Mouse (Mus musculus): ENCODE data around the gene Fbxo40. TPM values are rescaled to one million over a fixed set of nuclear protein-coding genes. Genes with fewer than 3 reads are reported as not detected.

The Fbxo40 gene
- polyA plus RNA-seq, 1 experiment from 2014 or later: 0.03 TPM

GRCm38 (mm10) chr16:36988066-36988465 lies 2.2 kb downstream of the Fbxo40 start:
- H3K36me3 ChIP-seq: no peaks in the 10 kb centered on the region
- H3K4me3 ChIP-seq (replicated peaks): no peak overlapping the region
- H3K9me3 ChIP-seq (replicated peaks): no peaks in the 10 kb centered on the region
- ATAC-seq (ENCODE audit: low FRiP score): no peak
- no peak overlapping the region for H3K4me2 ChIP-seq
- H3K27me3 ChIP-seq (replicated peaks): no peaks in the 10 kb centered on the region
- H3K4me1 ChIP-seq: no peaks in the 10 kb centered on the region
- H3K27ac ChIP-seq (replicated peaks): no peak overlapping the region
- no peak overlapping the region for H3K9ac ChIP-seq (replicated peaks)

GRCm38 (mm10) chr16:36987399-36987798 lies 2.9 kb downstream of the Fbxo40 start:
- Histone ChIP-seq H3K9ac (replicated peaks) (no peak overlapping the region), H3K4me1 (no peaks in the 10 kb centered on the region), H3K27me3 (replicated peaks) (no peaks in the 10 kb centered on the region), H3K4me2 (no peak overlapping the region), H3K9me3 (replicated peaks) (no peaks in the 10 kb centered on the region), H3K36me3 (no peaks in the 10 kb centered on the region), H3K27ac (replicated peaks) (no peak overlapping the region), H3K4me3 (replicated peaks) (no peak overlapping the region)
- WGBS: 86% methylated on average over 2 of the region's 2 CpGs
- no peak for ATAC-seq (ENCODE audit: low FRiP score)

- WGBS: 71% methylated on average over 5 of the region's 5 CpGs
- H3K4me1 ChIP-seq: no peaks in the 10 kb centered on the region
- no peak for ATAC-seq (ENCODE audit: low FRiP score)
- no peak overlapping the region for H3K4me3 ChIP-seq (replicated peaks)
- H3K9me3 ChIP-seq (replicated peaks): no peaks in the 10 kb centered on the region
- no peak overlapping the region for H3K4me2 ChIP-seq
- no peaks in the 10 kb centered on the region for H3K36me3 ChIP-seq
- H3K9ac ChIP-seq (replicated peaks): no peak overlapping the region
- no peaks in the 10 kb centered on the region for H3K27me3 ChIP-seq (replicated peaks)
- no peak overlapping the region for H3K27ac ChIP-seq (replicated peaks)
Measured at GRCm38 (mm10) chr16:36985636-36986042, 4.6 kb downstream of the Fbxo40 start.

- no peak overlapping the region for H3K9ac ChIP-seq (replicated peaks)
- H3K4me1 ChIP-seq: no peaks in the 10 kb centered on the region
- no peaks in the 10 kb centered on the region for H3K27me3 ChIP-seq (replicated peaks)
- ATAC-seq (ENCODE audit: low FRiP score): no peak
- H3K4me2 ChIP-seq: no peak overlapping the region
- 82% methylated on average over 1 of the region's 1 CpGs for WGBS
- no peaks in the 10 kb centered on the region for H3K36me3 ChIP-seq
- no peak overlapping the region for H3K4me3 ChIP-seq (replicated peaks)
- no peaks in the 10 kb centered on the region for H3K9me3 ChIP-seq (replicated peaks)
- H3K27ac ChIP-seq (replicated peaks): no peak overlapping the region
Measured at GRCm38 (mm10) chr16:36983796-36984195, 6.5 kb downstream of the Fbxo40 start.

GRCm38 (mm10) chr16:36979127-36979526 lies 11.1 kb downstream of the Fbxo40 start:
- ATAC-seq (ENCODE audit: low FRiP score): no peak
- Histone ChIP-seq H3K36me3 (no peaks in the 10 kb centered on the region), H3K4me1 (no peaks in the 10 kb centered on the region), H3K27ac (replicated peaks) (no peak overlapping the region), H3K4me3 (replicated peaks) (no peak overlapping the region), H3K9me3 (replicated peaks) (no peaks in the 10 kb centered on the region), H3K27me3 (replicated peaks) (no peaks in the 10 kb centered on the region), H3K4me2 (no peak overlapping the region), H3K9ac (replicated peaks) (no peak overlapping the region)
- WGBS: 90% methylated on average over 2 of the region's 2 CpGs

- no peak for ATAC-seq (ENCODE audit: low FRiP score)
- Histone ChIP-seq H3K9ac (replicated peaks) (no peak overlapping the region), H3K27ac (replicated peaks) (no peak overlapping the region), H3K4me1 (no peaks in the 10 kb centered on the region), H3K36me3 (no peaks in the 10 kb centered on the region), H3K27me3 (replicated peaks) (no peaks in the 10 kb centered on the region), H3K9me3 (replicated peaks) (no peaks in the 10 kb centered on the region), H3K4me2 (no peak overlapping the region), H3K4me3 (replicated peaks) (no peak overlapping the region)
- whole genome bisulfite sequencing: 90% methylated on average over 4 of the region's 4 CpGs
Measured at GRCm38 (mm10) chr16:36963415-36963814, 26.9 kb downstream of the Fbxo40 start.

GRCm38 (mm10) chr16:36955106-36955505 lies 35.2 kb downstream of the Fbxo40 start:
- no peak overlapping the region for H3K4me3 ChIP-seq (replicated peaks)
- H3K9me3 ChIP-seq (replicated peaks): no peaks in the 10 kb centered on the region
- H3K4me2 ChIP-seq: no peak overlapping the region
- ATAC-seq (ENCODE audit: low FRiP score): no peak
- no peaks in the 10 kb centered on the region for H3K27me3 ChIP-seq (replicated peaks)
- 69% methylated on average over 11 of the region's 11 CpGs for WGBS
- no peak overlapping the region for H3K27ac ChIP-seq (replicated peaks)
- no peaks in the 10 kb centered on the region for H3K36me3 ChIP-seq
- no peak overlapping the region for H3K9ac ChIP-seq (replicated peaks)
- H3K4me1 ChIP-seq: no peaks in the 10 kb centered on the region

GRCm38 (mm10) chr16:36951029-36951428 lies 39.2 kb downstream of the Fbxo40 start:
- no peak for ATAC-seq (ENCODE audit: low FRiP score)

GRCm38 (mm10) chr16:36949614-36950336 lies 40.5 kb downstream of the Fbxo40 start:
- H3K9ac ChIP-seq (replicated peaks): no peak overlapping the region
- no peaks in the 10 kb centered on the region for H3K27me3 ChIP-seq (replicated peaks)
- H3K9me3 ChIP-seq (replicated peaks): no peaks in the 10 kb centered on the region
- no peak overlapping the region for H3K27ac ChIP-seq (replicated peaks)
- H3K4me1 ChIP-seq: no peaks in the 10 kb centered on the region
- H3K4me3 ChIP-seq (replicated peaks): no peak overlapping the region
- no peak overlapping the region for H3K4me2 ChIP-seq
- no peak for ATAC-seq (ENCODE audit: low FRiP score)
- no peaks in the 10 kb centered on the region for H3K36me3 ChIP-seq
- 50% methylated on average over 8 of the region's 8 CpGs for WGBS

More at GRCm38 (mm10) chr16:36951029-36951428, 39.2 kb downstream of the Fbxo40 start:
- no peaks in the 10 kb centered on the region for H3K36me3 ChIP-seq
- no peak overlapping the region for H3K4me2 ChIP-seq
- no peaks in the 10 kb centered on the region for H3K9me3 ChIP-seq (replicated peaks)
- 30% methylated on average over 4 of the region's 4 CpGs for WGBS
- no peaks in the 10 kb centered on the region for H3K27me3 ChIP-seq (replicated peaks)
- H3K4me1 ChIP-seq: no peaks in the 10 kb centered on the region
- no peak overlapping the region for H3K4me3 ChIP-seq (replicated peaks)
- H3K27ac ChIP-seq (replicated peaks): no peak overlapping the region
- no peak overlapping the region for H3K9ac ChIP-seq (replicated peaks)

GRCm38 (mm10) chr16:36947646-36948197 lies 42.5 kb downstream of the Fbxo40 start:
- no peak overlapping the region for H3K9ac ChIP-seq (replicated peaks)
- H3K36me3 ChIP-seq: no peaks in the 10 kb centered on the region
- no peaks in the 10 kb centered on the region for H3K27me3 ChIP-seq (replicated peaks)
- no peaks in the 10 kb centered on the region for H3K9me3 ChIP-seq (replicated peaks)
- 79% methylated on average over 4 of the region's 4 CpGs for WGBS
- H3K4me3 ChIP-seq (replicated peaks): no peak overlapping the region
- no peaks in the 10 kb centered on the region for H3K4me1 ChIP-seq
- no peak overlapping the region for H3K27ac ChIP-seq (replicated peaks)
- no peak overlapping the region for H3K4me2 ChIP-seq
- ATAC-seq (ENCODE audit: low FRiP score): no peak

GRCm38 (mm10) chr16:36946459-36947159 lies 43.7 kb downstream of the Fbxo40 start:
- Histone ChIP-seq H3K4me2 (no peak overlapping the region), H3K4me1 (no peaks in the 10 kb centered on the region), H3K36me3 (no peaks in the 10 kb centered on the region), H3K27ac (replicated peaks) (no peak overlapping the region), H3K9ac (replicated peaks) (no peak overlapping the region), H3K4me3 (replicated peaks) (no peak overlapping the region), H3K27me3 (replicated peaks) (no peaks in the 10 kb centered on the region), H3K9me3 (replicated peaks) (no peaks in the 10 kb centered on the region)
- WGBS: 84% methylated on average over 8 of the region's 8 CpGs
- ATAC-seq (ENCODE audit: low FRiP score): no peak

GRCm38 (mm10) chr16:36944895-36945424 lies 45.3 kb downstream of the Fbxo40 start:
- ATAC-seq (ENCODE audit: low FRiP score): no peak
- Histone ChIP-seq H3K27ac (replicated peaks) (no peak overlapping the region), H3K4me1 (no peaks in the 10 kb centered on the region), H3K27me3 (replicated peaks) (no peaks in the 10 kb centered on the region), H3K9ac (replicated peaks) (no peak overlapping the region), H3K4me3 (replicated peaks) (no peak overlapping the region), H3K4me2 (no peak overlapping the region), H3K9me3 (replicated peaks) (no peaks in the 10 kb centered on the region), H3K36me3 (no peaks in the 10 kb centered on the region)
- 31% methylated on average over 12 of the region's 12 CpGs for WGBS

All from neural tube, embryonic 15.5 days (tissue).